Mouse (Mus musculus): Measurements from ENCODE around the gene Kif13a. TPM values are rescaled to one million over a fixed set of nuclear protein-coding genes. Genes with fewer than 3 reads are reported as not detected.

Gene Kif13a
- polyA plus RNA-seq, 1 experiment: 52.3 TPM

GRCm38 (mm10) chr13:46786064-46786561, 143.6 kb downstream of the Kif13a start:
- WGBS: 90% methylated on average over 10 of the region's 10 CpGs
- TF ChIP-seq CTCF (IDR thresholded peaks at IDR 0.05; ENCODE audit: insufficient read depth, low read length): no peak
- TF ChIP-seq POLR2A (IDR thresholded peaks at IDR 0.05; ENCODE audit: borderline replicate concordance, extremely low read depth, low read depth, low read length): no peak
- H3K4me3 ChIP-seq (replicated peaks; ENCODE audit: extremely low read depth, low read depth, low read length): no peak overlapping the region
- DNase-seq: no peak
- H3K4me1 ChIP-seq (ENCODE audit: control insufficient read depth, insufficient read depth, low read length): no peaks in the 10 kb centered on the region

GRCm38 (mm10) chr13:46780379-46780778, 149.3 kb downstream of the Kif13a start:
- WGBS: 72% methylated on average over 11 of the region's 11 CpGs
- TF ChIP-seq POLR2A (IDR thresholded peaks at IDR 0.05; ENCODE audit: borderline replicate concordance, extremely low read depth, low read depth, low read length) (no peak), CTCF (IDR thresholded peaks at IDR 0.05; ENCODE audit: insufficient read depth, low read length) (no peak)
- Histone ChIP-seq H3K4me3 (replicated peaks; ENCODE audit: extremely low read depth, low read depth, low read length) (no peak overlapping the region), H3K4me1 (ENCODE audit: control insufficient read depth, insufficient read depth, low read length) (no peaks in the 10 kb centered on the region; the same call in 1 of the 2 replicates)
- DNase-seq: no peak

DNA sequence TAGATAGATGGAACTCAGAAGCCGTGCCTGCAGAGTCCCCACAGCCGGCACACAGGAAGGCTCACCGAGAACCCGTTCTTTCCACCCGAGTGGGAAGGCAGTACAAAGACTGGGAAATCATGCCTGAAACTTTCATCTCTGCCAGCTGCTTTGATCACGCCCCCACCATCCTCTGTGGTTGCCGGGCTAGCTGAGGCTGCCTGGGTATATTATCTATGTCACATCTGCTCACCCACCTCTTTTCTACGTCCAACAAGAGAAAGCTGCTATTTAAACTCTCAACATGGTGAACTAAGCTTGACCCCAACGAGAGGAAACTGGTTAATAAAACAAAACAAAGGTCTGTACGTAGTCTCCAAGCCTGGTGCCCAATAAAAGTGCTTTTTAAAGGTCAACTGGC, 149.8 kb downstream of the Kif13a start:
- H3K4me3 ChIP-seq (replicated peaks; ENCODE audit: extremely low read depth, low read depth, low read length): no peak overlapping the region
- no peak for TF ChIP-seq POLR2A (IDR thresholded peaks at IDR 0.05; ENCODE audit: borderline replicate concordance, extremely low read depth, low read depth, low read length)
- no peak for TF ChIP-seq CTCF (IDR thresholded peaks at IDR 0.05; ENCODE audit: insufficient read depth, low read length)
- WGBS: 41% methylated on average over 10 of the region's 10 CpGs
- DNase-seq: no peak
- no peaks in the 10 kb centered on the region; the same call in 1 of the 2 replicates for H3K4me1 ChIP-seq (ENCODE audit: control insufficient read depth, insufficient read depth, low read length)

DNA sequence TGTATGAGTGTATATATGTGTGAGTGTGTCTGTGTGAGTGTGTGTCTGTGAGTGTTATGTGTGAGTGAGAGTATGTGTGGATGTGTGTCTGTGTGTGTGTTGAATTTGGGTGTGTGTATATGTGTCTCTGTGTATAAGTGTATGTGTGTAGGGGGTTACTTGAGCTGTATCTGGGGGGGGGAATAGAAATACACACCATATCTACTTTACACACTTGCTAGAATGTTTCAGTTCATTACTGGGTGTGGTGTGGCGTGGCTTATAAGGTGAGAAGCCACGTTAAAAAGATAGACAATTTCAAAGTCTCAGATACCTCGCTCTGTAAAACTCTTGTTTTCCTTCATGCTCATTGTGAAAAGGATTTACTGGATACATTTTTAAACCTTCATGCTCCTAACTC, 152.2 kb downstream of the Kif13a start:
- DNase-seq: no peak
- TF ChIP-seq CTCF (IDR thresholded peaks at IDR 0.05; ENCODE audit: insufficient read depth, low read length): no peak
- TF ChIP-seq POLR2A (IDR thresholded peaks at IDR 0.05; ENCODE audit: borderline replicate concordance, extremely low read depth, low read depth, low read length): no peak
- WGBS: 84% methylated on average over 3 of the region's 3 CpGs
- H3K4me1 ChIP-seq (ENCODE audit: control insufficient read depth, insufficient read depth, low read length): no peaks in the 10 kb centered on the region; the same call in 1 of the 2 replicates
- H3K4me3 ChIP-seq (replicated peaks; ENCODE audit: extremely low read depth, low read depth, low read length): no peak overlapping the region

GRCm38 (mm10) chr13:46776636-46777305, 152.9 kb downstream of the Kif13a start:
- DNase-seq: no peak
- 46% methylated on average over 14 of the region's 14 CpGs for WGBS

DNA sequence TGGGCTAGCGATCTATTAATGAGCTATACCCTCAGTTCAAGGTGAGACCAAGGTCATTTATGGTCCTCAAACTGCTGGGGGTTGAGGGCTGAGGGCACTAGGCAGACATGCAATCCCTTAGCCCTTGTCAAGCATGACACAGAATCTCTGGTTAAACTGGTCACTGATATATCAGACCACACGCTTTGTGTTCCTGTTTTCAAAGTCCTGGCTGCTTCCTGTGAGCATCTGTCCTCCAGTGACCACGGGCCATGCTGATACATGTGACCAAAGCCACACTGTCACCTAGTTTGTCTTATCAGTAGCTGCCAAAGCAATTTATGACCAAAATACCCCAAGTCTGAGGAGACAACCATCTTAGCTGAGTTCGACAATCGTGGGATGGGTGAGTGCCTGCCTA, 154.7 kb downstream of the Kif13a start:
- no peak for DNase-seq
- WGBS: 82% methylated on average over 5 of the region's 5 CpGs
- no peak for TF ChIP-seq CTCF (IDR thresholded peaks at IDR 0.05; ENCODE audit: insufficient read depth, low read length)
- no peak overlapping the region for H3K4me3 ChIP-seq (replicated peaks; ENCODE audit: extremely low read depth, low read depth, low read length)
- no peaks in the 10 kb centered on the region for H3K4me1 ChIP-seq (ENCODE audit: control insufficient read depth, insufficient read depth, low read length)

More at GRCm38 (mm10) chr13:46776636-46777305, 152.9 kb downstream of the Kif13a start:
- H3K4me3 ChIP-seq (replicated peaks; ENCODE audit: extremely low read depth, low read depth, low read length): no peak overlapping the region
- TF ChIP-seq CTCF (IDR thresholded peaks at IDR 0.05; ENCODE audit: insufficient read depth, low read length) (no peak), POLR2A (IDR thresholded peaks at IDR 0.05; ENCODE audit: borderline replicate concordance, extremely low read depth, low read depth, low read length) (no peak)
- no peaks in the 10 kb centered on the region; the same call in 1 of the 2 replicates for H3K4me1 ChIP-seq (ENCODE audit: control insufficient read depth, insufficient read depth, low read length)

DNA sequence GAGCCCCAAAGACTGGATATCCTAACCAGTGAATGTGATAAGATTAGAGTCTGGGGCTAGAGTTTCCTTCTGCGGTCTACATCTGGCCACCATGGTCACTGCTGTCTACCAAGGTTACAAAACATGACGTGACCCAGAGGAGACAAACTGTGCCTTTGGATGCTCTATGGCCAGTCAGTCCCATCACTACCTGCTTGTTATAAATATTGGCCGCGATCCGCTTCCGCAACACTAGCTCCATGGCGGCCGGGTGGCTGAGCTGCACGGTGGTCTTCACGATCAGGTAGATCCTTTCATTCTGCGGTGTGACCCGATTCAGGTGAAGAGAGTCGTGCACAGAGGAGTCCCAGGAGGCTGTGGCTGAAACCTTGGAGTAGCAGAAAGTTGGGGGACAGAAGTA, 157.1 kb downstream of the Kif13a start:
- WGBS: 97% methylated on average over 13 of the region's 13 CpGs
- H3K4me3 ChIP-seq (replicated peaks; ENCODE audit: extremely low read depth, low read depth, low read length): no peak overlapping the region
- TF ChIP-seq POLR2A (IDR thresholded peaks at IDR 0.05; ENCODE audit: borderline replicate concordance, extremely low read depth, low read depth, low read length): no peak
- TF ChIP-seq CTCF (IDR thresholded peaks at IDR 0.05; ENCODE audit: insufficient read depth, low read length): no peak
- H3K4me1 ChIP-seq (ENCODE audit: control insufficient read depth, insufficient read depth, low read length): no peaks in the 10 kb centered on the region
- no peak for DNase-seq

DNA sequence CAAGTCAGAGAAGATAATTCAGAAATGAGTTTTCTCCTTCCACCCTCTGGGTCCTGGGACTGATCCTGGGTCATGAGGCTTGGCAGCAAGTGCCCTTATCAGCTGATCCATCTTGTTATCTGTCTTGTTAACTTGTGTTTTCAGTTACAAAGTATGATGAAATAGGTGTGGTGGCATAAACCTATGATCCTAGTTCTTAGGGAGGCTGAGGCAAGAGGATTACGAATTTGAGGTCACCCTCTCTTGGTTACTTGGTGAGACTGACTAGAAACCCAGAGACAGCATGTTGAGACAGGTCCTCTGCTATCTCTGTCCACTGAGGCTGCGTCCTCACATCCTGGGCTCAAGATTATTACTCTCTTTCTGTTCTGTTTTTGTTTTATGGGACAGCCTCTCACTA, 164.3 kb downstream of the Kif13a start:
- 89% methylated on average over 2 of the region's 2 CpGs for WGBS
- no peaks in the 10 kb centered on the region for H3K4me1 ChIP-seq (ENCODE audit: control insufficient read depth, insufficient read depth, low read length)
- no peak for DNase-seq
- TF ChIP-seq CTCF (IDR thresholded peaks at IDR 0.05; ENCODE audit: insufficient read depth, low read length) (no peak), POLR2A (IDR thresholded peaks at IDR 0.05; ENCODE audit: borderline replicate concordance, extremely low read depth, low read depth, low read length) (no peak)
- no peak overlapping the region for H3K4me3 ChIP-seq (replicated peaks; ENCODE audit: extremely low read depth, low read depth, low read length)

- 77% methylated on average over 9 of the region's 9 CpGs for WGBS
- TF ChIP-seq CTCF (IDR thresholded peaks at IDR 0.05; ENCODE audit: insufficient read depth, low read length) (no peak), POLR2A (IDR thresholded peaks at IDR 0.05; ENCODE audit: borderline replicate concordance, extremely low read depth, low read depth, low read length) (no peak)
- H3K4me1 ChIP-seq (ENCODE audit: control insufficient read depth, insufficient read depth, low read length): no peaks in the 10 kb centered on the region
- DNase-seq: no peak
- H3K4me3 ChIP-seq (replicated peaks; ENCODE audit: extremely low read depth, low read depth, low read length): no peak overlapping the region
These were observed 166.5 kb downstream of the Kif13a start for GRCm38 (mm10) chr13:46763210-46763609.

GRCm38 (mm10) chr13:46760921-46761320, 168.7 kb downstream of the Kif13a start:
- DNase-seq: no peak
- Histone ChIP-seq H3K4me3 (replicated peaks; ENCODE audit: extremely low read depth, low read depth, low read length) (no peak overlapping the region), H3K4me1 (ENCODE audit: control insufficient read depth, insufficient read depth, low read length) (no peaks in the 10 kb centered on the region)
- TF ChIP-seq CTCF (IDR thresholded peaks at IDR 0.05; ENCODE audit: insufficient read depth, low read length) (no peak), POLR2A (IDR thresholded peaks at IDR 0.05; ENCODE audit: borderline replicate concordance, extremely low read depth, low read depth, low read length) (no peak)
- WGBS: 88% methylated on average over 6 of the region's 6 CpGs

Data from lung, adult 2 months (tissue).